Mouse (Mus musculus) T-helper 17 cell (primary cell): ENCODE results near the gene Cks1b.

Experiments
- in situ Hi-C, 2 experiments: fragments of 300-600 bp; cut with MboI, MseI; formaldehyde crosslinking; loops; 1 replicate in 1 of 2; 2 replicates in 1 of 2; pipeline ENCODE4 v1.15.1; 2025; ENCODE audit warnings: high pct_unique_total_duplicates in 2 of 2

Gene Cks1b

DNA sequence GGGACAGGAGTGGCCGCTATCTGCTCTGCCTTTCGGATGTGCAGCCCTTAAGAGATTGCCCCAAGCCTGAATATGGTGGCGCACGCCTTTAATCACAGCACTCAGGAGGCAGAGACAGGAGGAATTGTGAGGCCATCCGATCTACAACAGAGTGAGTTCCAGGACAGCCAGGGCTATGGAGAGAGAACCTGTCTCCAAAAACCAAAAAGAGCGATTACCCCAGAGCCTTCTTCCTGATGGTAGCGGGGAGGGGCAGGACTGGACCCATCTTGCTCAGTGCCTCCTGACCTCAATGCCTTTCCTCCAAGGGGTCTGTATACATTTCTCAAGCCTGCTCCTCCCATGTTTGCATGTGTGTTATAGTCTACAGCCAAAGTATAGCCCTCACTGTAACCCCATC is 10.8 kb upstream of the Cks1b start:
- in situ Hi-C loops, result loop anchor here in 1 of 2 experiments (25.0 kb wide), 1 partner anchor 1467 kb away; the partner anchor contains the start of gene Nes

- in situ Hi-C loops, result loop anchor here in 1 of 2 experiments (25.0 kb wide), 1 partner anchor 1464 kb away; the partner anchor contains the start of gene Nes
Measured at GRCm38 (mm10) chr3:89425876-89426275, 7.7 kb upstream of the Cks1b start.

DNA sequence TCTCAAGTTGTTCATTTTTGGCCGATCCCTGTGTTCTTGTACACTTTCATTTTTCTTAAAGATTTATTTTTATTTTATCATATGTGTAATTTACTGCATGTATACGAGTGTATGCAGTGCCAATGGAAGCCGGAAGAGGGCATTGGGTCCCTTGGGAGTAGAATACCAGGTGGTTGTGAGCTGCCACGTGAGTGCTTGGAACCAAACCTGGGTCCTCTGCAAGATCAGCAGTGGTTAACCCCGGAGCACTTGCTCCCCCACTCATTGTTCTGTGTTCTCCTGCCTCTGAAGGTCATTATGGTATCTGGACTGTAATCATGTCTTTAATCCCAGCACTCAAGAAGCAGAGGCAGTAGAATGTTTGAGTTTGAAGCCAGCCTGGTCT is 7.0 kb upstream of the Cks1b start:
- in situ Hi-C loops, result loop anchor here in 1 of 2 experiments (25.0 kb wide), 1 partner anchor 1463 kb away; the partner anchor contains the start of gene Nes

DNA sequence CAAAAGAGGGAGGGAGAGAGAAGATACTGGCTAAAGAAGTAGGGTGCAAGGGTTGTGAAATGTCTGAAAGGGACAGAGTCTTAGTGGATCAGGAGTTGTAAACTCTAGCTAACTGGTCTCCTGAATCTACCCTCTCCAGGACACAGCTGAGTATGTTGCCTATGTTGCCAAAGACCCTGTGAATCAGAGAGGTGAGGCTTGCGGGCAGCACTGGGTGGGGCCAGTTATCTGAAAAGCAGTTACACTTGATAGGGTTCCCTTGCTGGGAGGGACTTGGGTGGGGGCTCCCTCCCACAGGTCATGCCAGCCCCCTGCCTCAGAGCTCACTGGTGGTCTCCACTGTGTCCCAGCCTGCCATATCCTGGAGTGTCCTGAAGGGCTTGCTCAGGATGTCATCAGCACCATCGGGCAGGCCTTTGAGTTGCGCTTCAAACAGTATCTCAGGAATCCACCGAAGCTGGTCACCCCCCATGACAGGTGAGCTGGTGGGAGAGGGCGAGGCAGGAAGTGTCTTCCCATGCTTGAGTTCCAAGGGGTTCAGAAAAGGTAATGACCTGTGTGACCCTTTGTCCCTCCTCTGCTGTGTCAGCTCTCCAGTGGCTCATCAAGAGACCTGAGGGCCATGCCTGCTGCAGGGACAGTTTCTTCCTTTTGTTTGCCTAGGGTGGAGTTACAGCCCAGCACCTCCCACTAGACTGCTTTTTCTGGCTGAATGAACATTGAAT is 6.4 kb upstream of the Cks1b start:
- in situ Hi-C loops, result loop anchor here in 1 of 2 experiments (25.0 kb wide), 1 partner anchor 1462 kb away; the partner anchor contains the start of gene Nes

DNA sequence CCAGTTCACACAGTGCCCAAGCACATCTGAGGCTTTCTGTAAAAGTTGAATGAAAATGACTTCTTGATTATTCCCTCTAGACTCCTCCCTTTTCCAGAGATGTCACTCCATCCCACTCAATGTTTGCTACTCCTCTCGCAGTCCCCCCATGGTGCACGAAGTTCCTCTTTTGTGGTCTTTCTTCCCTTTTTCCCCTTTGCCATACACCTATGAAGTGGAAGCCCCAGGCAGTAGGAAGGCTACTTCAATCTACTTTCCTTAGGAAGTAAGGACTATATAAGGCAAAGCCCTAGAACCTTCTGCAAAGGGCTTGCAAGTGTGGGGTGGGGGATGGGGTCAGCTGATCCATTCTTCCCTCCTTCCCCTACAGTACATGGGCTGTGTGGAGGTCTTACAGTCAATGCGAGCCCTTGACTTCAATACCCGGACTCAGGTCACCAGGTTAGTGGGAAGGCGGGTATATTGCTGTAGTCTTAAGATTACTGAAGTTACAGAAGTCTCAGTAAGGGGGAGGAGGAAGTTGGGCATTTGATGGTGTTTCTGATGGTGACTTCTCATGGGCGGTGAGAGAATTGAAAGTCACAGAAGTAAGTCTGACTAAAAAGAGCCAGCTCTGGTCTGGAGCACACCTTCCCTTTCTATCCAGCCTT is 4.5 kb upstream of the Cks1b start:
- in situ Hi-C loops, result no loop called here

DNA sequence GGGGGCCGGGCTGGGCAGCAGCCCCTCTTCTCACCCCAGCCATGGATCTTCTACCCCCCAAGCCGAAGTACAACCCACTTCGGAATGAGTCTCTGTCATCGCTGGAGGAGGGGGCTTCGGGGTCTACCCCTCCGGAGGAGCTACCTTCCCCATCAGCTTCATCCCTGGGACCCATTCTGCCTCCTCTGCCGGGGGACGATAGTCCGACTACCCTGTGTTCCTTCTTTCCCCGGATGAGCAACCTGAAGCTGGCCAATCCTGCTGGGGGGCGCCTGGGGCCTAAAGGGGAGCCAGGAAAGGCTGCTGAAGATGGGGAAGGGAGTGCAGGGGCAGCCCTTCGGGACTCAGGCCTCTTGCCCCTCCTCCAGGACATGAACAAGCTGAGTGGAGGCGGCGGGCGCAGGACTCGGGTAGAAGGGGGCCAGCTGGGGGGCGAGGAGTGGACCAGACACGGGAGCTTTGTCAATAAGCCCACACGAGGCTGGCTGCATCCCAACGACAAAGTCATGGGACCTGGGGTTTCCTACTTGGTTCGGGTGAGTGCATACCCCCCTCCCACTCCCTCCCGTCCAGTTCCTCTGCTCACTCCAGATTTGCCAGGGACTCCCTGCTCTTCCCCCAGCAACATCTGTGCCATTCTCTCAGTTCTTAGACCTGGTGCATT is 3.8 kb upstream of the Cks1b start:
- in situ Hi-C loops, result no loop called here

DNA sequence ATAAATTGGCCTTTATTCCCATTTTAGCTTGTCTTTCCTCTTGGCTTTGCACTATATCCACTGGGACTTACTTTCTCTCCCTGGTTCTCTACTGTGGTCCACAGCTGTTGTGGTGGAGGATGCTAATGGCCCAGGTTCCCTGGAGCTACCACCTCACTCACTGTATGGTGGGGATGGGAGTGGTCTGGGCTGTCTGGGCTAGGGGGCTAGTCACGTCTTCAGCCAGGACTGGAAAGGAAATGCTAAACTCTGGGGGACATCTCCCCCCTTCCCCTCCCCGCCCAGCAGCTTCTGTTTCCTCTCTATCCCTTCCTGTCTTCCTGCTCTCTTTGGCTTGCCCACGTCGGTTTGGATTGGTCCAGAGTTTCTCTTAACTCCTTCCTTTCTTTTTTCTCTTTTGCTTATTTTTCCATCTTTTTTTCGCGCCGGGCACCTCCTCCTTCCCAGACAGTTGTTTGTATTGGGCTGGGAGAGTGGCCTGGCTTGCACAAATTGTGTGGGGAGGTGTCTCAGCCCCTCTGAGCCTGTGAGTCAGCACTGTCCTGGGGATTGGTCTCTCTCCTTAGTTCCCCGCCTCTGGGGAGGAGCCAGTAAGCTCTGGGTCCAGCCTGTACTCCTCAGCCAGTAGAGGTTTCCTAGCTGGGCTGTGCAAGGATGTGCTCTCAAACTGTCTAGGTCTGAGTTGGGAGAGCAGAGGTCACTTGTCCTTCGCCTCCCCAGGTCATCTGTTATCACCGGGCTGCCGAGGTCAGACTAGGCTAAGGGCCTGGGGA is 3.0 kb upstream of the Cks1b start:
- in situ Hi-C loops, result no loop called here

- in situ Hi-C loops, result no loop called here
Measured at GRCm38 (mm10) chr3:89420421-89420820, 2.2 kb upstream of the Cks1b start.

GRCm38 (mm10) chr3:89419981-89420380 is 1.8 kb upstream of the Cks1b start:
- in situ Hi-C loops, result no loop called here

DNA sequence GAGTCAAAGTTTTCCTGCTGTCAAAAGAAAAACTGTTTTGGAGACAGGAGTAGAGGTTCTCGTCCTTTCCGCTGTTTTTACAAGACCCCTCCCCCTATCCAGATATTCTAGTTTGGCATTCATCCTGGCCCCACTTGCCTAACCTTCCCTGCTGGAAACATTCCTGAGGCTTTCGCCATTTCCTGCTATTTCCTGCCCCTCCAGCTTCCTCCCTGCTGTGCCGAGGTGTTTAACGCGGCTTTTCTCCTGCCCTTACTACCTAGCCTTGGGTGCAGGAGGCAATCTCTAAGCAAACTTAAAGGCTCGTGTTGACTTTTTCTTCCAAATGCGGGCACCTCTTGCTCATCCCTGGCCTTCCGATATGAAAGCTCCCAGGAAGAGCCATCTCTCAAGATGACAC is 1.4 kb upstream of the Cks1b start:
- in situ Hi-C loops, result no loop called here

GRCm38 (mm10) chr3:89418861-89419250 is 673 bp upstream of the Cks1b start:
- in situ Hi-C loops, result no loop called here

GRCm38 (mm10) chr3:89417840-89418169 is 378 bp downstream of the Cks1b start:
- in situ Hi-C loops, result no loop called here

DNA sequence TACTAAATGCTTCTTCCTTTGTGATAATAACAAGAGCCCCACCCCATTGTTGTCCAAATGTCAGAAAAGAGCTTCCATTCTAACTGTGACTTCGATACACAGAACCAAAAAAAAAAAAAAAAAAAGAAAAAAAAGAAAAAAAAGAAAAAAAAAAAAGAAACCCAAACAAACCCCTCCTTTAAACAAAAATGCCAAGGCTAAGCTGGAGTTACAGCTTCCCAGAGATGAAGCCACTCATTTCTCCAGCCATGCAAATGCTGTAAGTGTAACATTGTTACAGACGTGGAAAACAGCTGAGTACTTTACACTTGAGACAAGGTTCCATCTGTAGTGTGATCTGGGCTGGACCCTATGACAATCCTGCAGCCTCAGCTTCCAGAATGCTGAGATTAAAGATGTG is 1.1 kb downstream of the Cks1b start:
- in situ Hi-C loops, result no loop called here

- in situ Hi-C loops, result no loop called here
Measured at GRCm38 (mm10) chr3:89416158-89416557, 2.0 kb downstream of the Cks1b start.

DNA sequence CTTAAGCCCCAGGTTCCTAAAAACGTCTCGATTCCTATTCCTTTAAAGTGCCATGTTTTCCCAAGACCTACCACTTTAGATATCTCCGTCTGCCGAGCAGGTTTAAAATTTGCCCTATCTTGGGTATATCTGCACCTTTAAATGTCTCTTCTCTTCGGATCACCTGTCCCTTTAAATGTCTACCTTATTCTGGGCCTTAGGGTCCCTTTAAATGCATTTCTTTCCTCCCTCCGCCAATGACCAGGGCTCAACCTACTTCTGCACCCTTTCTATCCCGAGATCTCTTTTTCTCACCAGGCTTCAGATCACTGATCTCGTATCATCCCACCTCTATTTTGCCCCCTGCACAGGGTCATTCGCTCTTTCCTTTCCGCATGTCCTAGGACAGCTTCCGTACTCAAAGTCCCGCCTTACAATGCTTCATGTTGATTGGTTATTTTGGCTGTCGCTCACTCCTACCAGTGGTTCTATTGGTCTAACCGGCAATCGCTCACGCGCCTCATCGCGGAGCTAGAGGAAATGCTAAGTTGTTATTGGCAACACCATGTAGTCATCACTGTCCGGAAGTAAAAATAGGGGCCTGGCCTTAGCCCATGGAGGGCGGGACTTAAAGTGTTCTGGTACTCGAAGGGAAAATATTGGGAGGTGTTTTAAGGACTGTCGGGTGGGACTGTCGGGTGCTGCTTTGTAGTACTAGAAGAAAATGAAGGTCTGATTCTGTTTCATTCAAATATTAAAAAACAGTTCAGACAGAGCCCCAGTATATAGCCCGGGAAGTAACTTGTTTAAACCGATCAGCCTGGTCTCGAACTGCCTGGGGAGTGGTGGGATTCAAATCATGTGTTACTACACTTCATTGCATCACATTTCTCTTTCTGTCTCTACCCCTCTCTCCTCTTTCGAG is 6.4 kb downstream of the Cks1b start, which contains the start of gene Flad1:
Gene Flad1 (minus strand): TSS at position 381 of the 904 bp plus-strand sequence.
- in situ Hi-C loops, result no loop called here

DNA sequence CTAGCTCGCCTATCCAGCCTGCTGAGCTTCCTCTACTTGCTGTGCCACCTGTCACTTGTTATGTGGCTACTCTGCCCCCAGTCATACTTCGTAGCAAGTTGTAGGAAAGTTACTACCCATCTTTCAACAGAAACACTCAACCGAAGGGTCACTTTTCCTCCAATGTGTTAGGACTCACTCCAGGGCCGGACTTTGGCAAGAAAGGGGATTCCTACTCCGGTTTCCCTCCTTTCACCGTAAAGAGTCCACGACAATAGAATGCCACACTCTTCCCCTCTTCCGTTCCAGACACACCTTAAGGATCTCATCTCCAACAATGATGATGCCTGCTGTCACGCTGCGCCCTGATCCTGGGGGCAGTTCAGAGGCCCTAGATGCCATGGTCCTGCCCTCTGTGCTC is 7.3 kb downstream of the Cks1b start:
- in situ Hi-C loops, result no loop called here

GRCm38 (mm10) chr3:89409701-89410100 is 8.5 kb downstream of the Cks1b start:
- in situ Hi-C loops, result no loop called here

GRCm38 (mm10) chr3:89408448-89408847 is 9.7 kb downstream of the Cks1b start:
- in situ Hi-C loops, result no loop called here

DNA sequence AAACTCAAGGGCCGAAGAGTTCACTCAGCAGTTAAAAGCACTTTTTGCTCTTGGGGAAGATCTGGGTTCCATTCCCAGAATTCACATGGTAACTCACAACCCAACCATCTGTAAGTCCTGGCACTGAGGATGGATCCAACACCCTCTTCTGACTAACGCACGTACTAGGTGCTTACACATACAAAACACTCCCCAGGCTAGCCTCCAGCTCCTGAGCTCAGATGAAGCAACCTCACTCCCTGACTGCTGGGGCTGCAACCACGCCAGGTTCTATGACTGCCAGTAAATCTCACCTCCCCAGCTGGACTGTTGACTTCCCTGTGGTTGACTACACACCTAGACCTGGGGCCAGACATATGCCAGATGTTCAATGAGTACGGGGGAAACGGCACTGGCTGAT is 11.3 kb downstream of the Cks1b start:
- in situ Hi-C loops, result no loop called here

- in situ Hi-C loops, result no loop called here
Measured at GRCm38 (mm10) chr3:89402693-89403092, 15.5 kb downstream of the Cks1b start, which contains the start of gene Lenep. Lenep (minus strand) TSS chr3:89402793.

- in situ Hi-C loops, result no loop called here
Measured at GRCm38 (mm10) chr3:89401329-89401728, 16.9 kb downstream of the Cks1b start.
